Mouse (Mus musculus) E14TG2a.4 (cell line): ENCODE measurements around the gene Senp6.

Experiments
- H3K27me3 ChIP-seq: 2 replicates; pipeline ENCODE4 v1.6.1; 2014; ENCODE audit warnings: low read length, control low read depth; ENCODE audit not compliant: insufficient read depth
- H3K36me3 ChIP-seq: 2 replicates; pipeline ENCODE4 v1.6.1; 2014; ENCODE audit warnings: low read length, control low read depth; ENCODE audit not compliant: insufficient read depth
- H3K4me1 ChIP-seq: replicated peaks from 2 replicates; pipeline ENCODE4 v1.6.1; 2014; ENCODE audit warnings: low read depth, low read length, control low read depth
- H3K4me3 ChIP-seq: replicated peaks from 2 replicates; pipeline ENCODE4 v1.5.1; 2014; ENCODE audit warnings: mild to moderate bottlenecking, low read length
- H3K9me3 ChIP-seq: 2 replicates; pipeline ENCODE4 v1.6.1; 2014; ENCODE audit warnings: low read length, control low read depth
- CTCF ChIP-seq: conservative IDR thresholded peaks from 2 replicates; pipeline ENCODE4 v1.5.1; 2014; ENCODE audit warnings: low read length
- NANOG ChIP-seq: IDR thresholded peaks from 2 replicates; pipeline ENCODE4 v1.6.1; 2014; ENCODE audit warnings: borderline replicate concordance, low read length, mixed read lengths
- POU5F1 ChIP-seq: IDR thresholded peaks from 2 replicates; pipeline ENCODE4 v1.6.1; 2014; ENCODE audit warnings: low read length, borderline replicate concordance

The Senp6 gene

GRCm38 (mm10) chr9:80186693-80187092 lies 120.0 kb downstream of the Senp6 start:
- no peak overlapping the region for H3K4me3 ChIP-seq

GRCm38 (mm10) chr9:80188324-80188893 lies 121.7 kb downstream of the Senp6 start:
- Histone ChIP-seq H3K4me3 (no peak overlapping the region), H3K9me3 (no peaks in the 10 kb centered on the region), H3K36me3 (no peaks in the 10 kb centered on the region), H3K4me1 (peaks cover 4% of the 10 kb centered on the region; the same call in 1 of the 2 replicates), H3K27me3 (no peaks in the 10 kb centered on the region)
- TF ChIP-seq NANOG = no peak
- no peak for TF ChIP-seq POU5F1
- no peak for TF ChIP-seq CTCF

More at GRCm38 (mm10) chr9:80186693-80187092, 120.0 kb downstream of the Senp6 start:
- TF ChIP-seq NANOG (no peak), POU5F1 (no peak), CTCF (no peak)
- H3K9me3 ChIP-seq = no peaks in the 10 kb centered on the region
- no peaks in the 10 kb centered on the region for H3K36me3 ChIP-seq
- no peaks in the 10 kb centered on the region for H3K27me3 ChIP-seq
- peaks cover 4% of the 10 kb centered on the region; the same call in 1 of the 2 replicates for H3K4me1 ChIP-seq

- Histone ChIP-seq H3K4me1 (peaks cover 4% of the 10 kb centered on the region), H3K4me3 (no peak overlapping the region), H3K27me3 (no peaks in the 10 kb centered on the region), H3K9me3 (no peaks in the 10 kb centered on the region), H3K36me3 (no peaks in the 10 kb centered on the region)
- TF ChIP-seq POU5F1 (no peak), CTCF (no peak)
Observed at GRCm38 (mm10) chr9:80191240-80191639, 124.5 kb downstream of the Senp6 start.

DNA sequence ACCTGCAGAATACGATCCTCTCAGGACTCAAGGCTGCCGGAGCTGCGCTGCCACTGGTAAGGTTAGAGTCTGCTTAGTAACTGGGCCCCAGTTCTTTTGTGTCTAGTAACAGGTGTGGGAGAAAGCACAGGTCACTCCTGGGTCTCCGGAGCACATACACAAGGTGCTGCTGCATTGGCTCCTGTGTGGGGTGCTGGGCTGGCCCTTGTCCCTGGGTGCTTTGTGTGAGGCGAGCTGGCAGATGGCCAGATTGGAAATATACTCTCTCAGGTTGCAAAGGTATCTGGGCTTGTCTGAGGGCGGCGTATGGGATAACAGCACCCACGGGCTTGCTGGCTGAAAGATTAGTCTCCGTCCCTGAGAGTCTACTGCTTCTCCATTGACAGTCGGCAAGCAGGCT lies 125.6 kb downstream of the Senp6 start:
- Histone ChIP-seq H3K4me3 (no peak overlapping the region), H3K4me1 (peaks cover 10% of the 10 kb centered on the region), H3K27me3 (no peaks in the 10 kb centered on the region), H3K9me3 (no peaks in the 10 kb centered on the region), H3K36me3 (no peaks in the 10 kb centered on the region)
- no peak for TF ChIP-seq CTCF
- TF ChIP-seq NANOG = no peak
- no peak for TF ChIP-seq POU5F1

DNA sequence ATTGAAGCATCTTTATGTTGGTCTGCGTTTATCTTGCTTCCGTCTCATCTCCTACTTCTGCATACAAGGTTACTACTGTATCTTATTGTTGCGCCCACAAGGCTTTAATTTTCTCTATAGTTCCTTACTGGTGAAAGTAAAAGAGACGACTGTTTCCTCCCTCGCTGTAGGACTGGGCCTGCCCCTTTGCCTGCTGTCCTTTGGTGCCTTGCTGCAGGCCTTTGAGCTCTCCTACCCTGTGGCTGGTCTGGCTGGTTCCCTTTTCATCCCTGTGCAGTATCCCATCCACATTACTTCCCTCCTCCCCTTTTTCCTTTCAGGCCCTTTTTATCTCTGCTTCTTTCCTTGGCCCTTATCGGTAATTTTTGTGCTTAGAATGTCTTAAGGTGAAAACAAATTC lies 127.7 kb downstream of the Senp6 start:
- TF ChIP-seq NANOG = no peak
- TF ChIP-seq POU5F1 = no peak
- no peak for TF ChIP-seq CTCF
- Histone ChIP-seq H3K4me3 (no peak overlapping the region), H3K4me1 (peaks cover 6% of the 10 kb centered on the region), H3K36me3 (no peaks in the 10 kb centered on the region), H3K9me3 (no peaks in the 10 kb centered on the region), H3K27me3 (no peaks in the 10 kb centered on the region)
